Mouse (Mus musculus) myocyte (in vitro differentiated cells): ENCODE results near the gene Tnrc6c.

Experiments used
- CEBPB ChIP-seq: IDR thresholded peaks from 2 replicates; pipeline ENCODE4 v1.6.1; 2011; ENCODE audit warnings: mild to moderate bottlenecking, moderate library complexity; ENCODE audit not compliant: poor library complexity, insufficient read depth, severe bottlenecking
- POLR2A ChIP-seq: IDR thresholded peaks from one replicate; pipeline ENCODE4 v1.6.1; 2011; ENCODE audit warnings: low read depth, mild to moderate bottlenecking, control low read depth, moderate library complexity; ENCODE audit not compliant: insufficient read length
- USF1 ChIP-seq: IDR thresholded peaks from one replicate; pipeline ENCODE4 v1.6.1; 2011; ENCODE audit warnings: low read depth, mild to moderate bottlenecking, control low read depth, moderate library complexity

GRCm38 (mm10) chr11:117700871-117701270 lies 46.8 kb downstream of the Tnrc6c start:
- TF ChIP-seq USF1 (no peak), CEBPB (no peak), POLR2A (no peak)
